Comparison of ENCODE assay signal across 9 mouse cellular contexts in genomic region chr2:167894948-167895372, GRCm38 (mm10). TPM values are rescaled to one million over a fixed set of nuclear protein-coding genes. Genes with fewer than 3 reads are reported as not detected.
DNase-seq lines count a peak whose midpoint lies in the region; ATAC-seq and TF ChIP-seq lines count a peak whose summit lies in the region.
"Had no signal": no experiment of that assay in that cellular context is flagged by ENCODE, and none has a peak within 500 bp of the region (broad histone marks: within the 10 kb centered on the region; RNA-seq: fewer than 3 reads in every experiment).

No protein-coding gene starts in this region.

- peak; percentile 52 for DNase-seq in c-Kit-positive CD71-negative TER-119-negative erythroid progenitor cells, embryonic 14.5 days (ENCODE audit: low read depth)
- peak; percentile 82 for DNase-seq in heart, postnatal 0 days (ENCODE audit: low spot score)
- DNase-seq in kidney, postnatal 36 days, result peak; percentile 80 to 94
- DNase-seq in stomach, postnatal 0 days (ENCODE audit: low spot score), result peak; percentile 86

- no peak overlapping the region for H3K4me3 ChIP-seq in forebrain, embryonic 12.5 days (replicated peaks)
- H3K4me3 ChIP-seq in heart, postnatal 0 days (ENCODE audit: low read depth, low read length), result no peak overlapping the region
- no peak overlapping the region for H3K4me3 ChIP-seq in liver, embryonic 15.5 days (replicated peaks)
- peak overlapping the region; percentile 5; the same call in 1 of the 2 replicates for H3K4me3 ChIP-seq in neural tube, embryonic 12.5 days
- H3K4me3 ChIP-seq in stomach, postnatal 0 days (ENCODE audit: low read depth, low read length), result no peak overlapping the region
- H3K4me3 ChIP-seq: erythroblast, embryonic 14.5 days had no signal

- no peaks in the 10 kb centered on the region for H3K36me3 ChIP-seq in forebrain, embryonic 12.5 days (replicated peaks)
- H3K36me3 ChIP-seq in heart, postnatal 0 days (replicated peaks; ENCODE audit: control insufficient read depth, insufficient read depth, low read length), result no peaks in the 10 kb centered on the region
- no peaks in the 10 kb centered on the region for H3K36me3 ChIP-seq in liver, embryonic 15.5 days (replicated peaks)
- no peaks in the 10 kb centered on the region for H3K36me3 ChIP-seq in neural tube, embryonic 12.5 days
- H3K36me3 ChIP-seq in stomach, postnatal 0 days (ENCODE audit: control insufficient read depth, insufficient read depth, low read length), result no peaks in the 10 kb centered on the region

- peak; percentile 95 for ATAC-seq in CD4-positive, CD25-positive, alpha-beta regulatory T cell, adult 4 months
- peak; percentile 85 for ATAC-seq in forebrain, embryonic 12.5 days (ENCODE audit: low FRiP score)
- ATAC-seq in heart, postnatal 0 days (ENCODE audit: insufficient read depth, low read depth), result peak; percentile 55
- ATAC-seq in liver, embryonic 15.5 days (ENCODE audit: insufficient read depth), result 0 out of 2 replicates have a peak, but pooled peaks have one; percentile 42
- ATAC-seq in neural tube, embryonic 12.5 days (ENCODE audit: low FRiP score, low read depth), result peak; percentile 56
- ATAC-seq in stomach, postnatal 0 days (ENCODE audit: low FRiP score, low TSS enrichment), result peak; percentile 82

- no peak overlapping the region for H3K9ac ChIP-seq in forebrain, embryonic 12.5 days
- H3K9ac ChIP-seq in heart, postnatal 0 days (replicated peaks; ENCODE audit: low read depth, low read length), result no peak overlapping the region
- no peak overlapping the region for H3K9ac ChIP-seq in liver, embryonic 15.5 days
- H3K9ac ChIP-seq in neural tube, embryonic 12.5 days, result no peak overlapping the region
- H3K9ac ChIP-seq in stomach, postnatal 0 days (ENCODE audit: low read length), result no peak overlapping the region

- no peak overlapping the region for H3K27ac ChIP-seq in forebrain, embryonic 12.5 days
- H3K27ac ChIP-seq in heart, postnatal 0 days (ENCODE audit: low read depth), result no peak overlapping the region
- H3K27ac ChIP-seq in liver, embryonic 15.5 days (replicated peaks), result no peak overlapping the region
- H3K27ac ChIP-seq in neural tube, embryonic 12.5 days, result no peak overlapping the region
- H3K27ac ChIP-seq in stomach, postnatal 0 days (replicated peaks), result no peak overlapping the region

- H3K4me2 ChIP-seq in forebrain, embryonic 12.5 days, result peak overlapping the region; percentile 50
- 0 out of 2 replicates have a peak overlapping the region, but pooled peaks have one; percentile 7 for H3K4me2 ChIP-seq in heart, postnatal 0 days (ENCODE audit: low read depth, low read length)
- peak overlapping the region; percentile 48 for H3K4me2 ChIP-seq in liver, embryonic 15.5 days
- peak overlapping the region; percentile 48 for H3K4me2 ChIP-seq in neural tube, embryonic 12.5 days (replicated peaks)
- H3K4me2 ChIP-seq in stomach, postnatal 0 days (replicated peaks; ENCODE audit: low read depth), result peak overlapping the region; percentile 44; the same call in 1 of the 2 replicates

- peaks cover 50% of the 10 kb centered on the region for H3K27me3 ChIP-seq in forebrain, embryonic 12.5 days
- H3K27me3 ChIP-seq in heart, postnatal 0 days (ENCODE audit: control insufficient read depth, insufficient read depth, low read length), result peaks cover 10% of the 10 kb centered on the region; the same call in 1 of the 2 replicates
- peaks cover 8% of the 10 kb centered on the region for H3K27me3 ChIP-seq in liver, embryonic 15.5 days
- H3K27me3 ChIP-seq in neural tube, embryonic 12.5 days (replicated peaks), result peaks cover 14% of the 10 kb centered on the region
- no peaks in the 10 kb centered on the region for H3K27me3 ChIP-seq in stomach, postnatal 0 days (ENCODE audit: control insufficient read depth, insufficient read depth, low read length)

- peaks cover 1% of the 10 kb centered on the region; the same call in 1 of the 2 replicates for H3K4me1 ChIP-seq in forebrain, embryonic 12.5 days
- no peaks in the 10 kb centered on the region for H3K4me1 ChIP-seq in heart, postnatal 0 days (ENCODE audit: control insufficient read depth, insufficient read depth)
- H3K4me1 ChIP-seq in liver, embryonic 15.5 days (replicated peaks), result peaks cover 10% of the 10 kb centered on the region
- peaks cover 3% of the 10 kb centered on the region; the same call in 1 of the 2 replicates for H3K4me1 ChIP-seq in neural tube, embryonic 12.5 days
- H3K4me1 ChIP-seq in stomach, postnatal 0 days (replicated peaks; ENCODE audit: control insufficient read depth, insufficient read depth), result no peaks in the 10 kb centered on the region

- no peaks in the 10 kb centered on the region for H3K9me3 ChIP-seq in forebrain, embryonic 12.5 days
- H3K9me3 ChIP-seq in heart, postnatal 0 days (replicated peaks; ENCODE audit: control insufficient read depth, low read length), result no peaks in the 10 kb centered on the region
- H3K9me3 ChIP-seq in liver, embryonic 15.5 days (replicated peaks), result no peaks in the 10 kb centered on the region
- no peaks in the 10 kb centered on the region for H3K9me3 ChIP-seq in neural tube, embryonic 12.5 days
- H3K9me3 ChIP-seq in stomach, postnatal 0 days (ENCODE audit: control insufficient read depth, low read length), result no peaks in the 10 kb centered on the region

- under 1% methylated on average over 30 of the region's 30 CpGs for WGBS in forebrain, embryonic 12.5 days
- WGBS in heart, postnatal 0 days, result under 1% methylated on average over 30 of the region's 30 CpGs
- WGBS in liver, embryonic 15.5 days (ENCODE audit: insufficient replicate concordance), result 1% methylated on average over 30 of the region's 30 CpGs
- 1% methylated on average over 30 of the region's 30 CpGs for WGBS in neural tube, embryonic 12.5 days
- under 1% methylated on average over 30 of the region's 30 CpGs for WGBS in stomach, postnatal 0 days

- TF ChIP-seq CTCF in heart, postnatal 0 days (IDR thresholded peaks at IDR 0.05; ENCODE audit: low read depth), result peak; percentile 95
- peak; percentile 93 for TF ChIP-seq CTCF in stomach, postnatal 0 days (IDR thresholded peaks at IDR 0.05; ENCODE audit: low read depth)

- no peak for TF ChIP-seq EP300 in heart, postnatal 0 days (IDR thresholded peaks at IDR 0.05; ENCODE audit: low read depth)
- no peak for TF ChIP-seq EP300 in stomach, postnatal 0 days (optimal IDR thresholded peaks at IDR 0.05)

RNA-seq across cellular contexts. Expression of gene Ptpn1, which starts 36.9 kb away (rescaled TPM):
- 100 to 1,000 TPM in 1 of 2 experiments, 10 to 100 TPM in 1; 99.2 to 126 TPM for polyA plus RNA-seq in CD4-positive, CD25-positive, alpha-beta regulatory T cell, adult 4 months (2017; shearing (Covaris generic))
- 94.1 and 104 TPM in 2 replicates for polyA plus RNA-seq in forebrain, embryonic 12.5 days (2016; fragmentation: Nextera tagmentation; extraction: Ambion mirVana)
- total RNA-seq in heart, postnatal 0 days (2014; rRNA removed; ENCODE audit: low replicate concordance), result 22.0 and 28.8 TPM in 2 replicates
- polyA plus RNA-seq in heart, postnatal 0 days (2015; fragmentation: Nextera tagmentation; extraction: Ambion mirVana), result 36.5 and 37.9 TPM in 2 replicates
- 25.6 and 31.1 TPM in 2 replicates for polyA plus RNA-seq in liver, embryonic 15.5 days (2015; fragmentation: Nextera tagmentation; extraction: Ambion mirVana)
- 118 and 130 TPM in 2 replicates for polyA plus RNA-seq in neural tube, embryonic 12.5 days (2016; fragmentation: Nextera tagmentation; extraction: Ambion mirVana)
- polyA plus RNA-seq in stomach, postnatal 0 days (2015; fragmentation: Nextera tagmentation; extraction: Ambion mirVana), result 51.1 and 51.3 TPM in 2 replicates

Comparison
In these comparisons a context has a peak if more than half of its experiments do, and no peak if none do; other contexts are left out.
1. ATAC-seq: peak in every context shown above with its lines; median percentile 95 in CD4-positive, CD25-positive, alpha-beta regulatory T cell, adult 4 months; 85 in forebrain, embryonic 12.5 days; 82 in stomach, postnatal 0 days; 56 in neural tube, embryonic 12.5 days; 55 in heart, postnatal 0 days; 42 in liver, embryonic 15.5 days.